21 mouse cellular contexts compared by ENCODE assay signal in genomic region chr10:84678441-84678840, GRCm38 (mm10). TPM values are rescaled to one million over a fixed set of nuclear protein-coding genes. Genes with fewer than 3 reads are reported as not detected.
A peak's percentile ranks its signal among the peaks of the same experiment; 100 is the strongest.
DNase-seq lines count a peak whose midpoint lies in the region; ATAC-seq lines count a peak whose summit lies in the region.
"Had no signal": no experiment of that assay in that cellular context is flagged by ENCODE, and none has a peak within 500 bp of the region (broad histone marks: within the 10 kb centered on the region; RNA-seq: fewer than 3 reads in every experiment).

No protein-coding gene starts in this region.

- no peak overlapping the region for H3K4me2 ChIP-seq in heart, embryonic 11.5 days
- no peak overlapping the region for H3K4me2 ChIP-seq in lung, embryonic 16.5 days (ENCODE audit: low read depth, low read length)
- no peak overlapping the region for H3K4me2 ChIP-seq in heart, embryonic 16.5 days (ENCODE audit: low read depth, low read length)
- H3K4me2 ChIP-seq: forebrain, embryonic 13.5 days; kidney, embryonic 15.5 days; midbrain, embryonic 13.5 days; neural tube, embryonic 13.5 days had no signal

- no peak overlapping the region for H3K4me3 ChIP-seq in heart, embryonic 11.5 days (ENCODE audit: low read depth, low read length)
- H3K4me3 ChIP-seq in lung, embryonic 16.5 days (ENCODE audit: low read length) = no peak overlapping the region
- no peak overlapping the region for H3K4me3 ChIP-seq in heart, embryonic 16.5 days (ENCODE audit: low read length)
- H3K4me3 ChIP-seq: forebrain, embryonic 13.5 days; gastrocnemius, adult 2 months; hindbrain, embryonic 10.5 days; kidney, embryonic 15.5 days; midbrain, embryonic 13.5 days; neural tube, embryonic 13.5 days had no signal

- H3K36me3 ChIP-seq in heart, embryonic 11.5 days (ENCODE audit: control insufficient read depth, insufficient read depth, low read length) = peaks cover 12% of the 10 kb centered on the region
- peaks cover 16% of the 10 kb centered on the region for H3K36me3 ChIP-seq in lung, embryonic 16.5 days (ENCODE audit: control insufficient read depth, insufficient read depth, low read length)
- H3K36me3 ChIP-seq in heart, embryonic 16.5 days (ENCODE audit: control insufficient read depth, insufficient read depth) = peaks cover 19% of the 10 kb centered on the region

- H3K4me1 ChIP-seq in heart, embryonic 11.5 days (ENCODE audit: control insufficient read depth, insufficient read depth, low read length) = 0 out of 2 replicates have a peak, but pooled peaks cover 7% of the 10 kb centered on the region
- H3K4me1 ChIP-seq in lung, embryonic 16.5 days (replicated peaks; ENCODE audit: control insufficient read depth, insufficient read depth, low read length) = 0 out of 2 replicates have a peak, but pooled peaks cover 3% of the 10 kb centered on the region
- H3K4me1 ChIP-seq in heart, embryonic 16.5 days (ENCODE audit: control insufficient read depth, insufficient read depth, low read length) = peaks cover 12% of the 10 kb centered on the region
- H3K4me1 ChIP-seq: forebrain, embryonic 13.5 days; kidney, embryonic 15.5 days; midbrain, embryonic 13.5 days; neural tube, embryonic 13.5 days had no signal

- H3K27me3 ChIP-seq in heart, embryonic 11.5 days (ENCODE audit: control insufficient read depth, insufficient read depth, low read length) = no peaks in the 10 kb centered on the region
- H3K27me3 ChIP-seq in lung, embryonic 16.5 days (ENCODE audit: control insufficient read depth, insufficient read depth, low read depth, low read length) = no peaks in the 10 kb centered on the region
- no peaks in the 10 kb centered on the region for H3K27me3 ChIP-seq in heart, embryonic 16.5 days (ENCODE audit: control insufficient read depth, insufficient read depth, low read length)
- H3K27me3 ChIP-seq: forebrain, embryonic 13.5 days; kidney, embryonic 15.5 days; neural tube, embryonic 13.5 days had no signal

- ATAC-seq in heart, embryonic 11.5 days (replicated peaks; ENCODE audit: insufficient number of reproducible peaks, low FRiP score, low TSS enrichment) = no peak
- ATAC-seq in lung, embryonic 16.5 days (ENCODE audit: low read depth) = no peak
- ATAC-seq in heart, embryonic 16.5 days (replicated peaks; ENCODE audit: extremely low read depth, insufficient read depth, low FRiP score) = no peak
- ATAC-seq: activated CD4-positive, CD25-positive, alpha-beta regulatory T cell, adult 4 months; forebrain, embryonic 13.5 days; hindbrain, postnatal 0 days; midbrain, embryonic 13.5 days had no signal

- 49% methylated on average over 4 of the region's 4 CpGs for WGBS in heart, embryonic 11.5 days (ENCODE audit: insufficient replicate concordance)
- 56% methylated on average over 4 of the region's 4 CpGs for WGBS in lung, embryonic 16.5 days
- 32% methylated on average over 4 of the region's 4 CpGs for WGBS in heart, embryonic 16.5 days

- intact Hi-C loops in heart, postnatal 25 days (cut with DNase I) = no loop called here

- no peak overlapping the region for H3K9ac ChIP-seq in heart, embryonic 11.5 days (ENCODE audit: low read depth, low read length)
- no peak overlapping the region for H3K9ac ChIP-seq in lung, embryonic 16.5 days (ENCODE audit: low read length)
- H3K9ac ChIP-seq in heart, embryonic 16.5 days (ENCODE audit: low read length) = no peak overlapping the region; the same call in 1 of the 2 replicates
- H3K9ac ChIP-seq: forebrain, embryonic 13.5 days; kidney, embryonic 15.5 days; midbrain, embryonic 13.5 days; neural tube, embryonic 13.5 days had no signal

- H3K27ac ChIP-seq in heart, embryonic 11.5 days (ENCODE audit: low read depth, low read length) = 0 out of 2 replicates have a peak overlapping the region, but pooled peaks have one; percentile 1
- peak overlapping the region; percentile 45; the same call in 1 of the 2 replicates for H3K27ac ChIP-seq in lung, embryonic 16.5 days (ENCODE audit: low read length)
- peak overlapping the region; percentile 61 for H3K27ac ChIP-seq in heart, embryonic 16.5 days (ENCODE audit: low read length)
- H3K27ac ChIP-seq: forebrain, embryonic 13.5 days; gastrocnemius, adult 2 months; hindbrain, embryonic 10.5 days; hindbrain, postnatal 0 days; kidney, embryonic 15.5 days; midbrain, embryonic 13.5 days; neural tube, embryonic 13.5 days had no signal

- no peaks in the 10 kb centered on the region for H3K9me3 ChIP-seq in heart, embryonic 11.5 days (replicated peaks; ENCODE audit: control insufficient read depth, low read length)
- H3K9me3 ChIP-seq in lung, embryonic 16.5 days (ENCODE audit: control insufficient read depth, low read length) = no peaks in the 10 kb centered on the region
- no peaks in the 10 kb centered on the region; the same call in 1 of the 2 replicates for H3K9me3 ChIP-seq in heart, embryonic 16.5 days (replicated peaks; ENCODE audit: control insufficient read depth, low read length)
- H3K9me3 ChIP-seq: forebrain, embryonic 13.5 days; kidney, embryonic 15.5 days; midbrain, embryonic 13.5 days; neural tube, embryonic 13.5 days had no signal

- no peak for DNase-seq in heart, postnatal 25 days (ENCODE audit: low spot score)
- DNase-seq in lung, postnatal 4 days = no peak
- DNase-seq in lung, postnatal 36 days = peak; percentile 58
- DNase-seq in frontal cortex, adult 2 months (ENCODE audit: extremely low spot score in 1 of 2, low spot score in 1 of 2) = no peak
- DNase-seq: adrenal gland, postnatal 36 days; cerebellum, adult 9-10 months; gastrocnemius, adult 2 months; kidney, adult 11 months; kidney, postnatal 36 days; layer of hippocampus, postnatal 36 days; thymus, postnatal 14 days had no signal

RNA-seq across cellular contexts. Expression of gene Polr3b, which starts 56.3 kb away (rescaled TPM):
- 12.5 and 14.4 TPM in 2 replicates for polyA plus RNA-seq in heart, embryonic 11.5 days (2014; fragmentation: Nextera tagmentation; extraction: Ambion mirVana)
- total RNA-seq in heart, postnatal 25 days (2021) = 10 to 100 TPM; 11.7 to 12.7 TPM
- polyA plus RNA-seq in lung, embryonic 16.5 days (2015; fragmentation: Nextera tagmentation; extraction: Ambion mirVana) = 13.7 and 15.3 TPM in 2 replicates
- polyA plus RNA-seq in heart, embryonic 16.5 days (2015; fragmentation: Nextera tagmentation; extraction: Ambion mirVana) = 9.8 and 10.0 TPM in 2 replicates
- 8.1 and 8.3 TPM in 2 replicates for polyA plus RNA-seq in frontal cortex, adult 2 months (2012; rRNA removed)

Comparison
In these comparisons a context has a peak if more than half of its experiments do, and no peak if none do; other contexts are left out.
1. H3K27ac ChIP-seq: peak in every context shown above with its lines; median percentile 61 in heart, embryonic 16.5 days; 45 in lung, embryonic 16.5 days; 1 in heart, embryonic 11.5 days.